Mouse (Mus musculus) embryonic facial prominence, embryonic 15.5 days (tissue): ENCODE results near the gene Car11. TPM values are rescaled to one million over a fixed set of nuclear protein-coding genes. Genes with fewer than 3 reads are reported as not detected.
A peak's percentile ranks its signal among the peaks of the same experiment; 100 is the strongest.

Source experiments
- ATAC-seq: fragments of 200-750 bp; cut with Nextera tagmentation; 2 replicates; pipeline ENCODE4 v1.8.0; 2017; ENCODE audit warnings: low read depth, moderate TSS enrichment; ENCODE audit not compliant: insufficient number of reproducible peaks, low FRiP score, low TSS enrichment
- H3K27ac ChIP-seq: fragments of 300-500 bp; sonication (generic); replicated peaks from 2 replicates; pipeline ENCODE4 v1.5.1; 2015; ENCODE audit warnings: mild to moderate bottlenecking, inconsistent platforms
- H3K27me3 ChIP-seq: fragments of 300-500 bp; sonication (generic); 2 replicates; pipeline ENCODE4 v1.6.1; 2015; ENCODE audit warnings: inconsistent platforms
- H3K36me3 ChIP-seq: fragments of 300-500 bp; sonication (generic); 2 replicates; pipeline ENCODE4 v1.6.1; 2015; ENCODE audit warnings: mild to moderate bottlenecking, inconsistent platforms
- H3K4me1 ChIP-seq: fragments of 300-500 bp; sonication (generic); 2 replicates; pipeline ENCODE4 v1.6.1; 2015; ENCODE audit warnings: inconsistent platforms
- H3K4me2 ChIP-seq: fragments of 300-500 bp; sonication (generic); replicated peaks from 2 replicates; pipeline ENCODE4 v1.6.1; 2015; ENCODE audit warnings: mild to moderate bottlenecking, inconsistent platforms
- H3K4me3 ChIP-seq: fragments of 300-500 bp; sonication (generic); replicated peaks from 2 replicates; pipeline ENCODE4 v1.5.1; 2015; ENCODE audit warnings: mild to moderate bottlenecking, inconsistent platforms
- H3K9ac ChIP-seq: fragments of 300-500 bp; sonication (generic); 2 replicates; pipeline ENCODE4 v1.6.1; 2015; ENCODE audit warnings: inconsistent platforms
- H3K9me3 ChIP-seq: fragments of 300-500 bp; sonication (generic); replicated peaks from 2 replicates; pipeline ENCODE4 v1.6.1; 2016; ENCODE audit warnings: inconsistent platforms
- WGBS: fragments of 180-500 bp; shearing (Covaris S2); methylation state at CpG from one replicate; pipeline ENCODE4 v1.1.7; 2015; 5-methylcytosine and 5-hydroxymethylcytosine counted together
- polyA plus RNA-seq: library from polyadenylated mRNA; unstranded; fragments of >200 nt; fragmentation: Nextera tagmentation; extraction: Ambion mirVana; gene quantifications from 2 replicates; pipeline ENCODE4 v1.2.1, GENCODE M21; 2015

The Car11 gene
- polyA plus RNA-seq, 1 experiment from 2014 or later = 17.7 TPM

DNA sequence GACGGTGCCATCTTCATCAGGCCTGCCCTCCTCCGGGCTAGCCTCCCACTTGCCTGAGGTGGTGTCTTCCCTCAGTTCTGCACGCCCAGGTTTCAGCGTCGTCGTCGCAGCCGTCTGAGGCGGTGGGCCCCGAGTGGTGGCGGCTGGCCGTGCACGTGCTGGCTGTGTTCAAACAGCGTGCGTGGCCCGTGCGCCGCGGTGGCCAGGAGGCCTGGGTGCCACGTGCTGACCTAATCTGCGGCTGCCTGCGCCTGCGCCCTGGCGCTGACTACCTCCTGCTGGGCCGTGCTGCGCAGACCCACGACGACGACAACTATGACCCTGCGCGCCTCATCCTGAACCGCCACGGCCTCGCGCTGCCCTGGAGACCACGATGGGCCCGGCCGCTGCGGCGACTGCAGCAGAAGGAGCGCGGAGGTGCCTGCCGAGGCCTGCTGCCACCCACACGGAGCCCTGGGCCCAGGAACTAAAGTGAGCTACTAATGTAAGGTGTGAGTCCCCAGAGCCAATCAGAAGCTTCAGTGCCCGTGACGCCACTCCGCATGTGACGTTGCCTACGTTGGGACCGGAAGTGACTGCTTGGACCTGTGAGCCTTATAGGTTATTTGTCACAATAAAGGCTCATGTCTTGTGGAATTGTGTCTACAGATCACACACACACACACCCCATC lies 5.6 kb upstream of the Car11 start, which contains the start of gene Sec1:
Gene Sec1 (minus strand): TSS at position 482 of the 671 bp plus-strand sequence.
- H3K9me3 ChIP-seq = no peaks in the 10 kb centered on the region
- WGBS = 92% methylated on average over 50 of the region's 50 CpGs
- H3K27ac ChIP-seq = peak within 1 kb of the TSS; percentile 83
- peaks cover 8% of the 10 kb centered on the region for H3K27me3 ChIP-seq
- no peaks in the 10 kb centered on the region for H3K36me3 ChIP-seq
- H3K9ac ChIP-seq = no peak within 1 kb of the TSS
- H3K4me1 ChIP-seq = peaks cover 17% of the 10 kb centered on the region
- no peak within 1 kb of the TSS for H3K4me3 ChIP-seq
- no peak within 1 kb of the TSS for H3K4me2 ChIP-seq
- no peak for ATAC-seq

DNA sequence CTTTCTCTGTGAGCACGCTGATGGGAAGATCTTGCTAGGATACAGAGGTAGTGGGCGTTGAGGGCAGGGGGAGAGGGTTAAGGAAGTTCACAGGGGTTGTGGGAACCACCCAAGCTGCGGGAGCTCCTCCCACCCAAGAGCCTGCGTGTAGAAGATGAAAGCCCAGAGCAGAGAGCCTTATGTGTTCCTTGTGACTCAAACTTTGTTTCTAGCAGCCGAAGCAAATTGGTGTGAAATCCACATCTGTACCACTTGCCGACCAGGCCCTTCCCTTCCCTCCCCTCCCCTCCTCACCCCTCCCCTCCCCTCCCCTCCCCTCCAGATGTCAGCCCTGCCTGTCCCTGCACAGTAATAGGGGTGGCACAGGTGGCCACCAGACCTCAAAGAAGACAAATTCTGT lies 4.5 kb upstream of the Car11 start:
- Histone ChIP-seq H3K27me3 (peaks cover 18% of the 10 kb centered on the region), H3K9me3 (no peaks in the 10 kb centered on the region), H3K36me3 (no peaks in the 10 kb centered on the region), H3K27ac (peak overlapping the region; percentile 83), H3K4me3 (no peak overlapping the region), H3K4me1 (peaks cover 27% of the 10 kb centered on the region), H3K4me2 (no peak overlapping the region), H3K9ac (no peak overlapping the region)
- 20% methylated on average over 6 of the region's 6 CpGs for WGBS
- ATAC-seq = peak; percentile 53

DNA sequence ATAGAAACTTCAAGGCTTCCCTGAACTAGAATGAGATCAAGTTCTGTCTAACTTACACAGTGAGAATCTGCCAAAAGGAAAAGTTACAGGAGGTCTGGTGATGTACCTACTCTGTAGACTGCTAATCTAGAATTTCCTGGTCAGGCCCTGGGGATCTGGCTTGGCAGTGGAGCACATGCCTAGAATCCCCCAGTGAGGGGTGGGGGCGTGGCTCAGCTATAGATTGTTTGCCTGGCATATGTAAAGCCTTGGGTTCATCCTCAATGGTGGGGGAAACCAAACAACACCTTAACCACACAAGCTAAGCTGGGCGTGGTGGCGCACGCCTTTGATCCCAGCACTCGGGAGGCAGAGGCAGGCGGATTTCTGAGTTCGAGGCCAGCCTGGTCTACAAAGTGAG lies 1.7 kb upstream of the Car11 start:
- ATAC-seq = no peak
- Histone ChIP-seq H3K4me1 (peaks cover 39% of the 10 kb centered on the region), H3K27me3 (peaks cover 24% of the 10 kb centered on the region), H3K27ac (no peak overlapping the region), H3K9me3 (no peaks in the 10 kb centered on the region), H3K4me3 (no peak overlapping the region), H3K9ac (no peak overlapping the region), H3K36me3 (no peaks in the 10 kb centered on the region), H3K4me2 (no peak overlapping the region)
- 79% methylated on average over 7 of the region's 7 CpGs for WGBS

DNA sequence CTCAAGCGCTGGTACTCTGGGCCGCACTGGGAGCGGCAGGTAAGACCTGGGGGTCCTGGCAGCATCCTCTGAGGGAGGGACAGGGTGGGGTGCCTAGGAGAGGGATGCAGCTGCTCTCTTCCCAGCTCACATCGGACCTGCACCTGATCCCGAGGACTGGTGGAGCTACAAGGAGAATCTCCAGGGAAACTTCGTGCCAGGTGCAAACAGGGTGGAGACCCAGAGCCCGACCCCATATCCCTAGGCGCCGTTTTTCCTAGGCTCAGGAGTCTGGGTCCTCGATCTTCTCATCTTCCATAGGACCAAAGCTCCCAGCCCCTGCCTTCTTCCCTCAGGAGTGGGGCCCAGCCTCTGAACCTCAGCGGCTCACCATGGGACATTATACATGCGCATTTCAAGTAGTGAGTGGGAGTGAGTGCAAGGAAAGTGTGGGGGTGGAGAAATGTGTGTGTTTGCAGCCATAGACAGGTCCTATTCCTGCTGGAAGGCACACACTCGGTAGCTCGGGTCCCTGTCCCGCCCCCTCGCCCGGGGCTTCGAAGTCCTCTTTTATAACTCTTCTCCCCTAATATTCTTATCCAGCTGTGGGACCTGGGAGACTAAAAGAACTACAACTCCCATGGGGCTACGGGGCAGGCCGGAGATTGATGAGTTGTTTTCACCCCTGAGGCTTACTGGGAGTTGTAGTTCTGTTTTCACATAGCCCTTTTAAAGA lies 815 bp downstream of the Car11 start:
- no peak for ATAC-seq
- Histone ChIP-seq H3K9me3 (no peaks in the 10 kb centered on the region), H3K9ac (peak overlapping the region; percentile 35), H3K4me3 (peak overlapping the region; percentile 47), H3K4me2 (peak overlapping the region; percentile 90), H3K36me3 (no peaks in the 10 kb centered on the region), H3K4me1 (peaks cover 43% of the 10 kb centered on the region), H3K27me3 (peaks cover 24% of the 10 kb centered on the region), H3K27ac (peak overlapping the region; percentile 39; the same call in 1 of the 2 replicates)
- 1% methylated on average over 20 of the region's 20 CpGs for WGBS

DNA sequence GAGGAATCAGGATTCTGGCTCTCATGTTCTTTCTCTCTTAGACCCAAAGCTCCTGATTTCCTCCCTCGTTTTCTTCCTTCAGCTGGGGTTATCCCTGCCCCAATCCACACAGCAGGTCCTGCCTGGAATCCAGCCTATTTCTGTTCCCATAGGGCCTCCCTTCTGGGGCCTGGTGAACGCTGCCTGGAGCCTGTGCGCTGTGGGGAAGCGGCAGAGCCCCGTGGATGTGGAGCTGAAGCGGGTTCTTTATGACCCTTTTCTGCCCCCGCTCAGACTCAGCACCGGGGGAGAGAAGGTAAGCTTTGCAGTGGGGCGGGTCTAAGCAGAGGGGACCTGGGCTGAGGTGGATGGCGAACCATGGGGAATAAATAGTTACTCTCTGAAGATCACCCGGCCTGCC lies 1.4 kb downstream of the Car11 start:
- Histone ChIP-seq H3K27ac (0 out of 2 replicates have a peak overlapping the region, but pooled peaks have one; percentile 44), H3K4me2 (peak overlapping the region; percentile 90)
- 26% methylated on average over 11 of the region's 11 CpGs for WGBS

DNA sequence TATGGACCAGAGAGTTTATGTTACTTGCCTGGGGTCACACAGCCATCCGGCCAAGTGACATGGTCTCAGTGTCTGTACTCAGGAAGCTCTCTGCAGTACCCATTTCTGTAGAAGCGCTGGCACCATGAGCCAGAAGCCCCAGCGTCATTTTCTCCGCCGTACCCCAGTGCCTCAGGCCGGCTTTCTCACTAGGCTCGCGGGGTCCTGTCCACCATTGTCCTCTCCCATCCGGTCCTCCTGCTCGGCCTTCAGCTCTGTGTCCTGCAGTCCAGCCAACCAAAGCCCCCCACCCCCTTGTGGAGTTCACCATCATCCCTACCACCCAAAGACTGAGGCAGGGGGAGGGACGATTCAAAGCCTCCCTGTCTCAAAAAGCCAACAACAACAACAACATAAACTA lies 2.0 kb downstream of the Car11 start:
- peaks cover 50% of the 10 kb centered on the region for H3K4me1 ChIP-seq

More for the DNA sequence above, 1.4 kb downstream of the Car11 start:
- no peaks in the 10 kb centered on the region for H3K36me3 ChIP-seq
- H3K4me1 ChIP-seq = peaks cover 45% of the 10 kb centered on the region
- no peak for ATAC-seq
- H3K9ac ChIP-seq = peak overlapping the region; percentile 28; the same call in 1 of the 2 replicates
- H3K27me3 ChIP-seq = peaks cover 24% of the 10 kb centered on the region
- no peaks in the 10 kb centered on the region for H3K9me3 ChIP-seq
- peak overlapping the region; percentile 47 for H3K4me3 ChIP-seq

DNA sequence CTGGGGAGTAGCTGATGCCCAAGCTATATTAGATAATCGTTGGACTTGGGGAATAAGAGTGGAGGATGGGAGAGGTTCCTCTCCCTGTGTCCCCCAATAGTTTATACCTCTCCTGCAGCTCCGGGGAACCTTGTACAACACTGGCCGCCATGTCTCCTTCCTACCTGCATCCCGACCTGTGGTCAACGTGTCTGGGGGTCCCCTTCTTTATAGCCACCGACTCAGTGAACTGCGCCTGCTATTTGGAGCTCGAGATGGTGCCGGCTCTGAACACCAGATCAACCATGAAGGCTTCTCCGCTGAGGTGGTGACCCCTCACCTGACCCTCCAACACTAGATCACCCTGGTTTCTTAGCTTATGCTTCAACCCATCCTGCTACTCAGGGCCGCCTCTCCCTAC lies 2.7 kb downstream of the Car11 start:
- Histone ChIP-seq H3K27me3 (peaks cover 24% of the 10 kb centered on the region), H3K4me2 (no peak overlapping the region), H3K4me1 (peaks cover 56% of the 10 kb centered on the region), H3K27ac (no peak overlapping the region), H3K36me3 (no peaks in the 10 kb centered on the region), H3K9ac (no peak overlapping the region), H3K4me3 (no peak overlapping the region), H3K9me3 (no peaks in the 10 kb centered on the region)
- no peak for ATAC-seq
- WGBS = 89% methylated on average over 11 of the region's 11 CpGs

More for the DNA sequence above, 2.0 kb downstream of the Car11 start:
- Histone ChIP-seq H3K4me3 (no peak overlapping the region), H3K4me2 (peak overlapping the region; percentile 90; the same call in 1 of the 2 replicates), H3K36me3 (no peaks in the 10 kb centered on the region), H3K9ac (no peak overlapping the region), H3K27me3 (peaks cover 24% of the 10 kb centered on the region), H3K27ac (no peak overlapping the region), H3K9me3 (no peaks in the 10 kb centered on the region)
- ATAC-seq = no peak
- WGBS = 70% methylated on average over 11 of the region's 11 CpGs

DNA sequence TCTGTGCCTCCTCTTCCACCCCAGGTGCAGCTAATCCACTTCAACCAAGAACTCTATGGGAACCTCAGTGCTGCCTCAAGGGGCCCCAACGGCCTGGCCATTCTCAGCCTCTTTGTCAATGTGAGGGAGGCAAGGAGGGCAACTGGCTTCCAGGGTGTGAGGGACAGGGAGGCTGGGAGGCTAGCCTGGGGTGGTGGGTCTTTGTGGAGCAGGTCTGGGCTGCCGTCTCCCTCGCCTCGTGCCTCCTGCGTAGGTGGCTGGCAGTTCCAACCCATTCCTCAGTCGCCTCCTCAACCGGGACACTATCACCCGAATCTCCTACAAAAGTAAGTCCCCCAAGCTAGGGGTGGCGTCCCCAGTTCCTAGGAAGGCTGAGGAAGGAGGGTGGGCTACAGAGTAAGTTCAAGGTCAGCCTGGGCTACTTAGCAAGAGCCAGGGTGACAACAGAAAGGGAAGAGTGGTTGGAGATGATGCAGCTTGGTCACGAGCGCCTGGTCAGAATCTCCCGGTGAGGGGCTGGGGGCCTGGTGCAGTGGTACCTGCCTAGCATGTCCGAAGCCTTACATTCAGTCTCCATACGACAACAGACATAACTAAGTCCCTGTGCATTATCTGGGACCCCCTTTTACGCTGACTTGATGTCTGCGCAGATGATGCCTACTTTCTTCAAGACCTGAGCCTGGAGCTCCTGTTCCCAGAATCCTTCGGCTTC lies 3.3 kb downstream of the Car11 start:
- no peak overlapping the region for H3K4me3 ChIP-seq
- H3K9ac ChIP-seq = no peak overlapping the region
- H3K4me2 ChIP-seq = peak overlapping the region; percentile 87; the same call in 1 of the 2 replicates
- H3K27me3 ChIP-seq = peaks cover 24% of the 10 kb centered on the region
- H3K9me3 ChIP-seq = no peaks in the 10 kb centered on the region
- H3K4me1 ChIP-seq = peaks cover 62% of the 10 kb centered on the region
- ATAC-seq = no peak
- WGBS = 89% methylated on average over 17 of the region's 17 CpGs
- H3K36me3 ChIP-seq = no peaks in the 10 kb centered on the region
- H3K27ac ChIP-seq = peak overlapping the region; percentile 91; the same call in 1 of the 2 replicates

DNA sequence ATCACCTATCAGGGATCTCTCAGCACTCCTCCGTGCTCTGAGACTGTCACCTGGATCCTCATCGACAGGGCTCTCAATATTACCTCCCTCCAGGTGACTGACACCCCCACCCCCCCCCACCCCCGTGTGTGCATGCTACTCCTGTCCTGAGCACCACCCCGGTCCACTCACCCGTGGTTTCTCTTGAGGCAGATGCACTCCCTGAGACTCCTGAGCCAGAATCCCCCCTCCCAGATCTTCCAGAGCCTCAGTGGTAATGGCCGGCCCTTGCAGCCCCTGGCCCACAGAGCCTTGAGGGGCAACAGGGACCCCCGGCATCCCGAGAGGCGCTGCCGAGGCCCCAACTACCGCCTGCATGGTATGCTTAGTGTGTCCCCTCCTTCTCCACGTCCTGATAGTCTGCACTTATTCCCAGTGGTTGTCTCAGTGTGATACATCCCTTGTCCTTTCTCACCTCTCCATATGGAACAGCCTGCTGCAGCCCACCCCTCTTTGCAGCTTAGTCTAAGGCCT lies 3.9 kb downstream of the Car11 start:
- no peak for ATAC-seq
- Histone ChIP-seq H3K4me3 (peak overlapping the region; percentile 54), H3K27me3 (peaks cover 20% of the 10 kb centered on the region), H3K9ac (no peak overlapping the region), H3K4me1 (peaks cover 69% of the 10 kb centered on the region), H3K9me3 (no peaks in the 10 kb centered on the region), H3K36me3 (no peaks in the 10 kb centered on the region), H3K27ac (peak overlapping the region; percentile 91), H3K4me2 (peak overlapping the region; percentile 87)
- 41% methylated on average over 12 of the region's 12 CpGs for WGBS

DNA sequence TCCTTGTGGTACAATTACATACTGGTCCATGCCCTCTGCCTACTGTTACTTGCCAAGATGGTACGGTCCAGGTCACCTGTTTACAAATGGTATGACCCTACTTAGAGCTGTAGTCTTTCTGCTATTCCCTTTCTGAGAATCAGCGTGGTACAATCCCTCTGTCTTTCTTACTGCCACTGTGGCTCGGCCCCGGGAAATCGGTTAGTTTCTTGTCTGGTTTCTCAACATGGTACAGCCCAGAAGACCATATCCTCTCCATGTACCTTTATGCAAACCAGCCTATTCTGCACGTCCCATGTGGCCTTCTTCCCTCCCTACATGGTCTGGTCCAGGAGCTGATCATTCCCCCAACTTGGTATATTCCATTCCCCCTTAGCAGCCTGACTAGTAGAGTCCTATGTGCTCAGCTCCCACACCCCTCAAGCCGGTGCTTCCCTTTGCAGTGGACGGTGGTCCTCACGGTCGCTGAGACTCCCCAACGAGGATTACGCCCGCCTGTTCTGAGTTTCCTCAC lies 4.5 kb downstream of the Car11 start:
- peaks cover 74% of the 10 kb centered on the region for H3K4me1 ChIP-seq
- peak overlapping the region; percentile 54 for H3K4me3 ChIP-seq

More for the DNA sequence above, 4.5 kb downstream of the Car11 start:
- Histone ChIP-seq H3K9me3 (no peaks in the 10 kb centered on the region), H3K27me3 (peaks cover 16% of the 10 kb centered on the region), H3K27ac (peak overlapping the region; percentile 91), H3K36me3 (no peaks in the 10 kb centered on the region), H3K9ac (peak overlapping the region; percentile 12; the same call in 1 of the 2 replicates), H3K4me2 (peak overlapping the region; percentile 87)
- under 1% methylated on average over 13 of the region's 13 CpGs for WGBS
- ATAC-seq = peak; percentile 25; the same call in 1 of the 2 replicates
